Mouse (Mus musculus): ENCODE results near the gene Slain1. TPM values are rescaled to one million over a fixed set of nuclear protein-coding genes. Genes with fewer than 3 reads are reported as not detected.
A peak's percentile ranks its signal among the peaks of the same experiment; 100 is the strongest.

The Slain1 gene
- total and polyA plus RNA-seq, 2 experiments from 2014 or later: 44.2 to 100 TPM

GRCm38 (mm10) chr14:103682633-103683390, 32.8 kb downstream of the Slain1 start:
- Histone ChIP-seq H3K27ac (ENCODE audit: low read depth, low read length) (peak overlapping the region; percentile 57), H3K27me3 (ENCODE audit: insufficient read depth, low read length) (no peaks in the 10 kb centered on the region), H3K36me3 (ENCODE audit: insufficient read depth) (peaks cover 15% of the 10 kb centered on the region), H3K9me3 (ENCODE audit: low read length) (no peaks in the 10 kb centered on the region), H3K4me2 (ENCODE audit: low read depth) (peak overlapping the region; percentile 3; the same call in 1 of the 2 replicates), H3K4me3 (ENCODE audit: low read depth, low read length) (no peak overlapping the region), H3K9ac (no peak overlapping the region), H3K4me1 (ENCODE audit: insufficient read depth) (peaks cover 28% of the 10 kb centered on the region)
- no peak for DNase-seq
- no peak for ATAC-seq
- 27% methylated on average over 9 of the region's 9 CpGs for WGBS
- no peak for TF ChIP-seq CTCF (IDR thresholded peaks at IDR 0.05; ENCODE audit: low read depth)

DNA sequence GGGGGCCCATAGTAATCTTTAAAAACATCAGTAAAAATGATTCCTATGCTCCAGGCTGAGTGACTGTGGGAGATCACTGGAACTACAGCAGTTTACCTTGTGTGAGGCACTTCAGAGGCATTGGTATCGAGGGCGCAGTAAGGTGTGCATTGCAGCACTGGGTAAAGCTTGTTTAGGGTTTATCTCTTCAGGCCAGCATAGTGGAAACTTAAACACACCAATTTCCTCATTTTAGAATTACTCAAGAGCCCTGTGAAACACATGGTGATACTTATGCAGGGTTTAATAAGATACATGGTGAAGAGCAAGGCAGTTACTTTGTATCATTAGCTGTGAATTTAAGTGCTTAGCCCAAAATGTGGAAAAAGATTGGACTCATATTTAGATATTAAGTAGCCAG, 37.0 kb downstream of the Slain1 start:
- Histone ChIP-seq H3K36me3 (ENCODE audit: insufficient read depth) (peaks cover 32% of the 10 kb centered on the region), H3K9ac (no peak overlapping the region), H3K27me3 (ENCODE audit: insufficient read depth, low read length) (no peaks in the 10 kb centered on the region), H3K9me3 (ENCODE audit: low read length) (no peaks in the 10 kb centered on the region), H3K4me2 (ENCODE audit: low read depth) (no peak overlapping the region), H3K4me3 (ENCODE audit: low read depth, low read length) (no peak overlapping the region), H3K27ac (ENCODE audit: low read depth, low read length) (no peak overlapping the region), H3K4me1 (ENCODE audit: insufficient read depth) (peaks cover 11% of the 10 kb centered on the region; the same call in 1 of the 2 replicates)
- no peak for TF ChIP-seq CTCF (IDR thresholded peaks at IDR 0.05; ENCODE audit: low read depth)
- no peak for DNase-seq
- 92% methylated on average over 2 of the region's 2 CpGs for WGBS
- no peak for ATAC-seq

DNA sequence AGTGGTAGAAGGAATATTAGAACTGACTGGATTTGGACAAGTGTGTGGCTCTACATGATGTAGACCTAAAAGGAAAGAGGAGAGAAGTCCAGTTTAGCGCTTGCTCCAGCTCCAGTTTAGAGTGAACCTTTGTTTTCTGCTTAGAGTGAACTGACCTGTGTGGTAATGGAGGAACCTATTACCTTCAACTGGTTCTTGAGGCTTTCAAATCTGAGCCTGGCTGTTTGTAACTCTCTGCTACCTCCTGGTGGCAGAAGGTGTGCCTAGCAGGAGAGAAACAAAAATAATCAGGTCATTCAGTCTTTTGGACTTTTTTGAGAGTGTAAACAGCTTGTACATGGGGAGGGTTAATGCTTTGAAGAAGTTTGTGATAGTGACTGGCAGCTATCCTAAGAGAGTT, 44.3 kb downstream of the Slain1 start:
- 26% methylated on average over 1 of the region's 1 CpGs for WGBS
- H3K27me3 ChIP-seq (ENCODE audit: insufficient read depth, low read length): no peaks in the 10 kb centered on the region
- H3K9ac ChIP-seq: no peak overlapping the region
- no peaks in the 10 kb centered on the region for H3K4me1 ChIP-seq (ENCODE audit: insufficient read depth)
- peaks cover 32% of the 10 kb centered on the region for H3K36me3 ChIP-seq (ENCODE audit: insufficient read depth)
- DNase-seq: peak; percentile 85
- H3K9me3 ChIP-seq (ENCODE audit: low read length): no peaks in the 10 kb centered on the region
- 0 out of 2 replicates have a peak overlapping the region, but pooled peaks have one; percentile 21 for H3K27ac ChIP-seq (ENCODE audit: low read depth, low read length)
- no peak overlapping the region for H3K4me3 ChIP-seq (ENCODE audit: low read depth, low read length)
- no peak overlapping the region for H3K4me2 ChIP-seq (ENCODE audit: low read depth)
- peak; percentile 93 for TF ChIP-seq CTCF (IDR thresholded peaks at IDR 0.05; ENCODE audit: low read depth)
- peak; percentile 60 for ATAC-seq

- Histone ChIP-seq H3K4me1 (ENCODE audit: insufficient read depth) (no peaks in the 10 kb centered on the region), H3K27me3 (ENCODE audit: insufficient read depth, low read length) (no peaks in the 10 kb centered on the region), H3K27ac (ENCODE audit: low read depth, low read length) (no peak overlapping the region), H3K9me3 (ENCODE audit: low read length) (no peaks in the 10 kb centered on the region), H3K9ac (no peak overlapping the region), H3K4me2 (ENCODE audit: low read depth) (no peak overlapping the region), H3K4me3 (ENCODE audit: low read depth, low read length) (no peak overlapping the region), H3K36me3 (ENCODE audit: insufficient read depth) (peaks cover 31% of the 10 kb centered on the region)
- no peak for ATAC-seq
- TF ChIP-seq CTCF (IDR thresholded peaks at IDR 0.05; ENCODE audit: low read depth): no peak
- DNase-seq: no peak
- 92% methylated on average over 3 of the region's 3 CpGs for WGBS
These were observed 45.6 kb downstream of the Slain1 start for GRCm38 (mm10) chr14:103695620-103696019.

DNA sequence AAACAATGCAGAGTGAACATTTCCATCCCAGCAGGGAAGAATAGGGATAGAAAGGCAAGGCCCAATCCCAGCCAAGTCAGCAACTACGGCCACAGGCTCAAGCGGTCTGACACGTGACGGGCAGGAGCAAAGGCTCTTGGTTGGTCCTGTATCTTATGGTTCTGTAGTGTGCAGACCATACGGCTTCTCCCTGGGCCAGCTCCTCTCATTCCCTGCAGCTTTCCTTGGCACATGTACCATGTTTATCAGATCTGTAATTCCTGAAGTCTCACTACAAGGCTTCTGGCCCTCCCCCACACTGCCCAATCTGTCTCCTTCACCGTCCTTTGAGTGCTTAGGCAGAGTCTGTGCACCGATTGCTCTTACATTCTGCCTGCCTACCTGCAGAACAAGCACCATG, 47.1 kb downstream of the Slain1 start:
- peaks cover 39% of the 10 kb centered on the region for H3K36me3 ChIP-seq (ENCODE audit: insufficient read depth)
- DNase-seq: no peak
- no peaks in the 10 kb centered on the region for H3K27me3 ChIP-seq (ENCODE audit: insufficient read depth, low read length)
- WGBS: 85% methylated on average over 7 of the region's 7 CpGs
- H3K4me2 ChIP-seq (ENCODE audit: low read depth): no peak overlapping the region
- no peak for TF ChIP-seq CTCF (IDR thresholded peaks at IDR 0.05; ENCODE audit: low read depth)
- no peaks in the 10 kb centered on the region for H3K4me1 ChIP-seq (ENCODE audit: insufficient read depth)
- H3K9me3 ChIP-seq (ENCODE audit: low read length): no peaks in the 10 kb centered on the region
- H3K4me3 ChIP-seq (ENCODE audit: low read depth, low read length): no peak overlapping the region
- ATAC-seq: no peak
- no peak overlapping the region for H3K27ac ChIP-seq (ENCODE audit: low read depth, low read length)
- H3K9ac ChIP-seq: no peak overlapping the region

DNA sequence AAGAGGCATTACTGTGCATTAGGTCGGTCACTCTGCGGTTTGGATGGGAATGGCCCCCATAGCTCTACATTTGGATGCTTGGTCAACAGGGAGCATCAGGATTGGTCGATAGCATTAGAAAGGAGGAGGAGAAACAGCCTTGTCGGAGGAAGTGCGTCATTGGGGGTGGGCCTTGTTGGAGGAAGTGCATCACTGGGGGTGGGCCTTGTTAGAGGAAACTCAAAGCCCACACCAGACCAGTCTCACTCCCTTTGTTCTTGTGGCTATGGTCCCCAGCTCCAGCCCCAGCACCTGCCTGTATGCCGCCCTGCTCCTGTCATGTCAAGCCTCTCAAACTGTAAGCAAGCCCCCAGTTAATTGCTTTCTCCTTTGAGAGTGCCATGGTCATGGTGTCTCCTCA, 49.3 kb downstream of the Slain1 start:
- WGBS: 98% methylated on average over 6 of the region's 6 CpGs
- DNase-seq (no peak), ATAC-seq (no peak)
- Histone ChIP-seq H3K4me2 (ENCODE audit: low read depth) (no peak overlapping the region), H3K9ac (no peak overlapping the region), H3K27ac (ENCODE audit: low read depth, low read length) (no peak overlapping the region), H3K4me3 (ENCODE audit: low read depth, low read length) (no peak overlapping the region), H3K36me3 (ENCODE audit: insufficient read depth) (peaks cover 47% of the 10 kb centered on the region), H3K27me3 (ENCODE audit: insufficient read depth, low read length) (no peaks in the 10 kb centered on the region), H3K9me3 (ENCODE audit: low read length) (no peaks in the 10 kb centered on the region), H3K4me1 (ENCODE audit: insufficient read depth) (no peaks in the 10 kb centered on the region)
- TF ChIP-seq CTCF (IDR thresholded peaks at IDR 0.05; ENCODE audit: low read depth): no peak

DNA sequence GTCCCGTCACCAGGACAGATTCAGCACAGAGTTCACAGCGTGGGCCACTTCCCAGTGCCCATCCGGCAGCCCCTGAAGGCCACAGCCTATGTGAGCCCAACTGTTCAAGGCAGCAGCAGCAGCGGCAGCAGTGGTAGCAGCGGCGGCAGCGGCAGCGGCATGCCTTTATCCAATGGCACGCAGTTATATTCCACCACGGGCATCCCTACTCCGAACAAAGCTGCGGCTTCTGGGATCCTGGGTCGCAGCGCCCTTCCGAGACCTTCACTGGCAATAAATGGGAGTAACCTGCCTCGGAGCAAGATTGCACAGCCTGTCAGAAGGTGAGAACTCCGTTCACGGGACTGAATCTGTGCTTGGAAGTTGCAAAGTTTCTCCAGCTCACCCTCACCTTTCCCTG, 52.5 kb downstream of the Slain1 start:
- H3K27me3 ChIP-seq (ENCODE audit: insufficient read depth, low read length): no peaks in the 10 kb centered on the region
- H3K9ac ChIP-seq: no peak overlapping the region
- WGBS: 94% methylated on average over 18 of the region's 18 CpGs
- ATAC-seq (no peak), DNase-seq (no peak)
- no peaks in the 10 kb centered on the region for H3K4me1 ChIP-seq (ENCODE audit: insufficient read depth)
- TF ChIP-seq CTCF (IDR thresholded peaks at IDR 0.05; ENCODE audit: low read depth): no peak
- H3K9me3 ChIP-seq (ENCODE audit: low read length): no peaks in the 10 kb centered on the region
- H3K4me2 ChIP-seq (ENCODE audit: low read depth): no peak overlapping the region
- no peak overlapping the region for H3K4me3 ChIP-seq (ENCODE audit: low read depth, low read length)
- H3K36me3 ChIP-seq (ENCODE audit: insufficient read depth): peaks cover 51% of the 10 kb centered on the region
- H3K27ac ChIP-seq (ENCODE audit: low read depth, low read length): no peak overlapping the region

Data from forebrain, postnatal 0 days (tissue).